Mouse (Mus musculus): ENCODE data around the gene Mecom.

DNA sequence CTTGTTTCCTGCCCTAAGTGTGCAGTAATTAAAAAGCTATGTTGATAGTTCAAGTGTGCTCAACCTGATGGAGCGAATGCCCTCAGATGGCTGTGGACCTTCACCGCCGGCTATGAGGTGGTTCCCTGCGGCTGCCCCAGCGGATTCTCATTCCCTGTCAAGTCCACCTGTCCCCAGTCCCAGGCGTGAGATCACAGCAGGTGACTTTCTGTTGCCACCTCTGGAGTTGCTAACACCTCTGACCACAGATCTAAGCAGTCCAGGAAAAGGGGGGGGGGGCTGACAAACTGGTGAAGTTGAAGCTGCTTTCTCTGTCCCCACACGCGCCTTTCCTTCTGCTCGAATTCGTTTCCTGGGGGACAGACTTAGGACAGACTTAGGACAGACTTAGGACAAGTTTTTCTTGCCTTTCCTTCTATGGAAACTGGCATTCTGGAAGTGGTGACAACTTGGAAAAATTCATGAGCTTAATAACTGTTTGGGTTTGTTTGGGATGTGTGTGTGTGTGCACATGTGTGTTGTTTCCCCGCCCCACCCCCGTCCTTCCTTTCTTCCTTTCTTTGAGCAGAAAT, 35.3 kb downstream of the Mecom start:
- TF ChIP-seq CTCF (conservative IDR thresholded peaks at IDR 0.05; ENCODE audit: low read length) (no peak), POU5F1 (IDR thresholded peaks at IDR 0.05; ENCODE audit: borderline replicate concordance, low read length) (no peak), NANOG (IDR thresholded peaks at IDR 0.05; ENCODE audit: borderline replicate concordance, low read length) (no peak)

Measured in E14TG2a.4 (cell line).